ENCODE assay signal across 1 mouse cellular context in the genomic region with DNA sequence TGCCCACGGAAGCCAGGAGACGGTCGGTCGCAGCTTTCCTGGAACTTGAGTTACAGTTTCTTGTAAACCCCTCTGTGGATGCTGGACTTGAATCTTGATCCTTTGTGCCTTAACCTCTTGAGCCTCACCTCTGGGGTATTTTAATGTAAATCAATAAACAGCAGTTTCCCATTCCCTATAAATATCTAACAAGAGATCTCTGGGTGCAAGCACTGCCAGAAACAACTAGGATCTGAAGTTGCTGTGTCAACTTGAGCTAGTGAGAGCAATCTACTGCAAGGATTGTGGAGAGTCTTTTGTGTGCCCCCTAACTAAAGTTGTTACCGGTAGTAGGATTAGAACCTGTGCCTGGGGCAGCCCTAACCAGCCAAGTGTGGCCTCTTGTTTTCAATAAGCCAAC.
TF ChIP-seq lines count a peak whose summit lies in the region.

No protein-coding gene starts in this region.

TF ChIP-seq in MEL, 35 proteins besides CTCF, POLR2A, EP300 and RAD21:
- no peak for TF ChIP-seq USF1 (IDR thresholded peaks at IDR 0.05; ENCODE audit: low read depth, low read length)
- TF ChIP-seq TBP (IDR thresholded peaks at IDR 0.05; ENCODE audit: low read depth, low read length) = 0 out of 2 replicates have a peak, but pooled peaks have one; percentile 24
- TF ChIP-seq POLR2AphosphoS5 (IDR thresholded peaks at IDR 0.05; ENCODE audit: borderline replicate concordance, low read depth, low read length) = no peak
- no peak for TF ChIP-seq MEF2A (IDR thresholded peaks at IDR 0.05; ENCODE audit: extremely low read depth, insufficient replicate concordance, low read depth, low read length, poor library complexity, severe bottlenecking)
